Mouse (Mus musculus) hindbrain, postnatal 0 days (tissue): ENCODE measurements at regions not wholly inside any gene's neighbourhood (a gene's known extent, or its start where the extent isn't known, plus 50 kb on each side); places are given as distances from the start of the nearest gene placed in this dataset.

ENCODE experiments used
- ATAC-seq: fragments of 200-750 bp; cut with Nextera tagmentation; 2 replicates; pipeline ENCODE4 v1.8.0; 2017; ENCODE audit warnings: mild to moderate bottlenecking, moderate TSS enrichment, moderate library complexity
- DNase-seq: peaks from one replicate; pipeline ENCODE4 v3.0.0-alpha.2; 2015; ENCODE audit warnings: low spot score
- H3K27ac ChIP-seq: fragments of 300-500 bp; sonication (generic); 2 replicates; pipeline ENCODE4 v1.5.1; 2014; ENCODE audit warnings: mild to moderate bottlenecking
- H3K27me3 ChIP-seq: fragments of 300-500 bp; sonication (generic); 2 replicates; pipeline ENCODE4 v1.6.1; 2014; ENCODE audit warnings: low read length, mixed read lengths; ENCODE audit not compliant: insufficient read depth
- H3K36me3 ChIP-seq: fragments of 300-500 bp; sonication (generic); 2 replicates; pipeline ENCODE4 v1.6.1; 2014; ENCODE audit warnings: low read length, mixed read lengths; ENCODE audit not compliant: insufficient read depth
- H3K4me1 ChIP-seq: fragments of 300-500 bp; sonication (generic); 2 replicates; pipeline ENCODE4 v1.6.1; 2014; ENCODE audit warnings: antibody characterized with exemption, low read length, mixed read lengths; ENCODE audit not compliant: insufficient read depth
- H3K4me2 ChIP-seq: fragments of 300-500 bp; sonication (generic); 2 replicates; pipeline ENCODE4 v1.6.1; 2014; ENCODE audit warnings: low read depth, mild to moderate bottlenecking, low read length, moderate library complexity, mixed read lengths
- H3K4me3 ChIP-seq: fragments of 300-500 bp; sonication (generic); 2 replicates; pipeline ENCODE4 v1.5.1; 2014; ENCODE audit warnings: low read length
- H3K9ac ChIP-seq: fragments of 300-500 bp; sonication (generic); replicated peaks from 2 replicates; pipeline ENCODE4 v1.6.1; 2014; ENCODE audit warnings: mild to moderate bottlenecking, low read length, moderate library complexity, mixed read lengths
- H3K9me3 ChIP-seq: fragments of 300-500 bp; sonication (generic); 2 replicates; pipeline ENCODE4 v1.6.1; 2016; ENCODE audit warnings: low read length, mixed read lengths
- CTCF ChIP-seq: IDR thresholded peaks from 2 replicates; pipeline ENCODE4 v1.5.1; 2016; ENCODE audit warnings: antibody characterized with exemption, control low read depth, low read depth
- WGBS: fragments of 180-500 bp; shearing (Covaris S2); extraction: QIAGEN DNeasy Blood & Tissue Kit; methylation state at CpG from one replicate; pipeline ENCODE4 v1.1.7; 2014; 5-methylcytosine and 5-hydroxymethylcytosine counted together

GRCm38 (mm10) chr7:111245488-111245887 lies 162.7 kb upstream of the Eif4g2 start:
- no peak for TF ChIP-seq CTCF
- H3K27ac ChIP-seq = no peak overlapping the region
- H3K9me3 ChIP-seq = no peaks in the 10 kb centered on the region
- H3K4me2 ChIP-seq = no peak overlapping the region
- no peak overlapping the region for H3K9ac ChIP-seq
- no peak overlapping the region for H3K4me3 ChIP-seq
- no peaks in the 10 kb centered on the region for H3K27me3 ChIP-seq
- H3K36me3 ChIP-seq = no peaks in the 10 kb centered on the region
- DNase-seq = no peak
- H3K4me1 ChIP-seq = no peaks in the 10 kb centered on the region
- ATAC-seq = no peak
- 73% methylated on average over 8 of the region's 8 CpGs for WGBS

GRCm38 (mm10) chr7:111245067-111245466 lies 162.2 kb upstream of the Eif4g2 start:
- Histone ChIP-seq H3K9me3 (no peaks in the 10 kb centered on the region), H3K27ac (no peak overlapping the region), H3K4me1 (no peaks in the 10 kb centered on the region), H3K36me3 (no peaks in the 10 kb centered on the region), H3K9ac (no peak overlapping the region), H3K4me2 (no peak overlapping the region), H3K27me3 (no peaks in the 10 kb centered on the region), H3K4me3 (no peak overlapping the region)
- WGBS = 78% methylated on average over 6 of the region's 6 CpGs
- TF ChIP-seq CTCF = no peak
- DNase-seq = no peak
- ATAC-seq = no peak

GRCm38 (mm10) chr7:111243831-111244230 lies 161.0 kb upstream of the Eif4g2 start:
- DNase-seq = no peak
- H3K4me1 ChIP-seq = no peaks in the 10 kb centered on the region
- TF ChIP-seq CTCF = no peak

GRCm38 (mm10) chr7:111242646-111243045 lies 159.8 kb upstream of the Eif4g2 start:
- H3K27me3 ChIP-seq = no peaks in the 10 kb centered on the region
- H3K36me3 ChIP-seq = no peaks in the 10 kb centered on the region
- DNase-seq (no peak), ATAC-seq (no peak)
- TF ChIP-seq CTCF = no peak
- H3K27ac ChIP-seq = no peak overlapping the region
- H3K9ac ChIP-seq = no peak overlapping the region
- no peak overlapping the region for H3K4me3 ChIP-seq
- H3K4me1 ChIP-seq = no peaks in the 10 kb centered on the region
- no peak overlapping the region for H3K4me2 ChIP-seq
- WGBS = 56% methylated on average over 10 of the region's 10 CpGs
- no peaks in the 10 kb centered on the region for H3K9me3 ChIP-seq

More at GRCm38 (mm10) chr7:111243831-111244230, 161.0 kb upstream of the Eif4g2 start:
- Histone ChIP-seq H3K4me3 (no peak overlapping the region), H3K27me3 (no peaks in the 10 kb centered on the region), H3K27ac (no peak overlapping the region), H3K36me3 (no peaks in the 10 kb centered on the region), H3K4me2 (no peak overlapping the region), H3K9me3 (no peaks in the 10 kb centered on the region), H3K9ac (no peak overlapping the region)
- WGBS = 79% methylated on average over 1 of the region's 1 CpGs
- no peak for ATAC-seq

- Histone ChIP-seq H3K27me3 (no peaks in the 10 kb centered on the region), H3K36me3 (no peaks in the 10 kb centered on the region), H3K4me3 (no peak overlapping the region), H3K4me1 (no peaks in the 10 kb centered on the region), H3K9me3 (no peaks in the 10 kb centered on the region), H3K9ac (no peak overlapping the region), H3K4me2 (no peak overlapping the region), H3K27ac (no peak overlapping the region)
- no peak for ATAC-seq
- WGBS = 48% methylated on average over 4 of the region's 4 CpGs
- DNase-seq = peak; percentile 60
- peak; percentile 51 for TF ChIP-seq CTCF
Observed at GRCm38 (mm10) chr7:111241538-111241937, 158.7 kb upstream of the Eif4g2 start.

GRCm38 (mm10) chr7:111240234-111240826 lies 157.5 kb upstream of the Eif4g2 start:
- no peak for ATAC-seq
- Histone ChIP-seq H3K4me2 (no peak overlapping the region), H3K4me1 (no peaks in the 10 kb centered on the region), H3K9ac (no peak overlapping the region), H3K36me3 (no peaks in the 10 kb centered on the region), H3K27me3 (no peaks in the 10 kb centered on the region), H3K9me3 (no peaks in the 10 kb centered on the region), H3K27ac (no peak overlapping the region), H3K4me3 (no peak overlapping the region)
- 56% methylated on average over 9 of the region's 9 CpGs for WGBS
- no peak for DNase-seq
- no peak for TF ChIP-seq CTCF

GRCm38 (mm10) chr7:111237819-111238218 lies 155.0 kb upstream of the Eif4g2 start:
- Histone ChIP-seq H3K4me1 (no peaks in the 10 kb centered on the region), H3K9me3 (no peaks in the 10 kb centered on the region), H3K27ac (no peak overlapping the region), H3K4me2 (no peak overlapping the region), H3K36me3 (no peaks in the 10 kb centered on the region), H3K9ac (no peak overlapping the region), H3K27me3 (no peaks in the 10 kb centered on the region), H3K4me3 (no peak overlapping the region)
- DNase-seq = no peak
- no peak for TF ChIP-seq CTCF
- 68% methylated on average over 9 of the region's 9 CpGs for WGBS
- no peak for ATAC-seq
